Mouse (Mus musculus): ENCODE measurements at regions not wholly inside any gene's neighbourhood (a gene's known extent, or its start where the extent isn't known, plus 50 kb on each side); places are given as distances from the start of the nearest gene placed in this dataset.

GRCm38 (mm10) chr6:144874251-144874650 is 92.5 kb upstream of the Sox5 start:
- Histone ChIP-seq H3K9ac (no peak overlapping the region), H3K27me3 (replicated peaks) (no peaks in the 10 kb centered on the region), H3K27ac (no peak overlapping the region), H3K4me3 (replicated peaks) (no peak overlapping the region), H3K9me3 (no peaks in the 10 kb centered on the region), H3K36me3 (no peaks in the 10 kb centered on the region), H3K4me2 (no peak overlapping the region), H3K4me1 (no peaks in the 10 kb centered on the region)
- WGBS = 83% methylated on average over 5 of the region's 5 CpGs
- no peak for ATAC-seq (ENCODE audit: insufficient read depth, low FRiP score, low read depth)

DNA sequence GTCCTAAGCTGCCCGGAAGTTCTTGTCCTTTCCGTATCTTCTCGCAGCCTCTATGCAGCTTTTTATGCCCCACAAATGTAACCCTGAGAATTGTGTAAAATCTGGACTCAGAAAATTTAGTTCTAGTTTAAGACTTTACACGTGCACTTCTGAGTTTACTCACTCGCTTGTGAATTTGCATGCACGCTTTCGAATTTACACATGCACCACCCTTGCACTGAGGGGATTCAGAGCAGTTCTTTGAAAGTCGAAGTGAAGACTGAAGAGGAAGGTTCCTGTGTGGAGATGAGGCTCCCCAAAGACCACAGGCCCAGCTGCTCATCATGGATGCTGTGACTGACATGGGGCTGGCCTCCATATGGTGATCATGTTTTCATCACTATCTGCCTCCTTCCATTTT is 89.2 kb upstream of the Sox5 start:
- Histone ChIP-seq H3K27ac (no peak overlapping the region), H3K27me3 (replicated peaks) (no peaks in the 10 kb centered on the region), H3K4me2 (no peak overlapping the region), H3K9me3 (no peaks in the 10 kb centered on the region), H3K4me3 (replicated peaks) (no peak overlapping the region), H3K9ac (no peak overlapping the region), H3K36me3 (no peaks in the 10 kb centered on the region), H3K4me1 (no peaks in the 10 kb centered on the region)
- no peak for ATAC-seq (ENCODE audit: insufficient read depth, low FRiP score, low read depth)
- WGBS = 92% methylated on average over 8 of the region's 8 CpGs

DNA sequence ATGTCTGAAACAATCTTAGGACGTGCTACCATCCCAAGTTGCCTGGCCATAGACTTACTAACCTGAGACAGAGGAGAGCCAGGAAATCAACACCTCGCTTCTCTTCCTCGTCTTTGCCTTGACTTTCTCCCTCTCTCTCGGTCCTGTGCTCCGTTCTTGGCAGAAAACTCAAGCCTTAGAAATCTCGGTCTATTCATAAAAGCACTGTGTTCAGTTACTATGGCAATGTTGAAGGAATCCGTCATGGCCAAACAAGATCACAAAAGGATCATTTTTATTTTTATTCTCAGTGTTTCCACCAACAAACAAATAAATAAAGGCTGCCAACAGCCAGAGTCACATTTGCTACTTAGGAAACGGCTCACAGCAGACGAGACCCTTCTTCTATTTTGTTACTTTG is 85.6 kb upstream of the Sox5 start:
- WGBS = 78% methylated on average over 9 of the region's 9 CpGs
- H3K9me3 ChIP-seq = no peaks in the 10 kb centered on the region
- no peak overlapping the region for H3K4me3 ChIP-seq (replicated peaks)
- no peaks in the 10 kb centered on the region for H3K36me3 ChIP-seq
- no peak overlapping the region for H3K9ac ChIP-seq
- no peaks in the 10 kb centered on the region for H3K4me1 ChIP-seq
- H3K4me2 ChIP-seq = no peak overlapping the region
- no peak for ATAC-seq (ENCODE audit: insufficient read depth, low FRiP score, low read depth)
- no peaks in the 10 kb centered on the region for H3K27me3 ChIP-seq (replicated peaks)
- no peak overlapping the region for H3K27ac ChIP-seq

GRCm38 (mm10) chr6:144864026-144864425 is 82.2 kb upstream of the Sox5 start:
- WGBS = 71% methylated on average over 6 of the region's 6 CpGs
- no peak for ATAC-seq (ENCODE audit: insufficient read depth, low FRiP score, low read depth)

GRCm38 (mm10) chr6:144863430-144863994 is 81.7 kb upstream of the Sox5 start:
- H3K27me3 ChIP-seq (replicated peaks) = no peaks in the 10 kb centered on the region
- H3K9ac ChIP-seq = no peak overlapping the region
- WGBS = 70% methylated on average over 3 of the region's 3 CpGs
- no peak overlapping the region for H3K27ac ChIP-seq
- no peak for ATAC-seq (ENCODE audit: insufficient read depth, low FRiP score, low read depth)
- H3K36me3 ChIP-seq = no peaks in the 10 kb centered on the region
- no peaks in the 10 kb centered on the region for H3K4me1 ChIP-seq
- no peak overlapping the region for H3K4me2 ChIP-seq
- no peaks in the 10 kb centered on the region for H3K9me3 ChIP-seq
- no peak overlapping the region for H3K4me3 ChIP-seq (replicated peaks)

More at GRCm38 (mm10) chr6:144864026-144864425, 82.2 kb upstream of the Sox5 start:
- Histone ChIP-seq H3K36me3 (no peaks in the 10 kb centered on the region), H3K9me3 (no peaks in the 10 kb centered on the region), H3K4me1 (no peaks in the 10 kb centered on the region), H3K27ac (no peak overlapping the region), H3K9ac (no peak overlapping the region), H3K27me3 (replicated peaks) (no peaks in the 10 kb centered on the region), H3K4me3 (replicated peaks) (no peak overlapping the region), H3K4me2 (no peak overlapping the region)

GRCm38 (mm10) chr6:144841510-144841909 is 59.7 kb upstream of the Sox5 start:
- no peaks in the 10 kb centered on the region for H3K4me1 ChIP-seq
- no peak overlapping the region for H3K9ac ChIP-seq
- no peak overlapping the region for H3K4me2 ChIP-seq
- H3K27me3 ChIP-seq (replicated peaks) = no peaks in the 10 kb centered on the region
- H3K4me3 ChIP-seq (replicated peaks) = no peak overlapping the region
- no peak for ATAC-seq (ENCODE audit: insufficient read depth, low FRiP score, low read depth)
- no peaks in the 10 kb centered on the region for H3K9me3 ChIP-seq
- no peak overlapping the region for H3K27ac ChIP-seq
- no peaks in the 10 kb centered on the region for H3K36me3 ChIP-seq
- 74% methylated on average over 3 of the region's 3 CpGs for WGBS

DNA sequence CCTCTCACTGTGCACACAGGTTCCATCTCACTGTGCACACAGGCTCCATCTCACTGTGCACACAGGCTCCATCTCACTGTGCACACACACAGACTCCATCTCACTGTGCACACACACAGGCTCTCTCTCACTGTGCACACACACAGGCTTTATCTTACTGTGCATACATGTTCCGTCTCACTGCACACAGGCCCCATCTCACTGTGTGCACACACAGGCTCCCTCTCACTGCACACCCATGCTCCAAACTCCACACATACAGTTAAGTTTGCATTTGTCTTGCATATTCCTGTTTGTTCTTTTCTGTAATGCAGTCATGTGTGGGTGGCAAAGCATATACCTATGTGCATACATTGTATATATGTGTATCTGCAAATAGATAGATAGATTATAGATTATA is 57.6 kb upstream of the Sox5 start:
- H3K27me3 ChIP-seq (replicated peaks) = no peaks in the 10 kb centered on the region
- ATAC-seq (ENCODE audit: insufficient read depth, low FRiP score, low read depth) = no peak
- H3K36me3 ChIP-seq = no peaks in the 10 kb centered on the region
- no peaks in the 10 kb centered on the region for H3K9me3 ChIP-seq
- no peak overlapping the region for H3K4me3 ChIP-seq (replicated peaks)
- no peak overlapping the region for H3K27ac ChIP-seq
- H3K4me1 ChIP-seq = no peaks in the 10 kb centered on the region
- H3K4me2 ChIP-seq = no peak overlapping the region
- no peak overlapping the region for H3K9ac ChIP-seq
- WGBS = 84% methylated on average over 1 of the region's 1 CpGs

- H3K4me3 ChIP-seq (replicated peaks) = no peak overlapping the region
- no peaks in the 10 kb centered on the region for H3K27me3 ChIP-seq (replicated peaks)
- ATAC-seq (ENCODE audit: insufficient read depth, low FRiP score, low read depth) = no peak
- no peaks in the 10 kb centered on the region for H3K9me3 ChIP-seq
- no peak overlapping the region for H3K4me2 ChIP-seq
- H3K27ac ChIP-seq = no peak overlapping the region
- H3K9ac ChIP-seq = no peak overlapping the region
- no peaks in the 10 kb centered on the region for H3K4me1 ChIP-seq
- no peaks in the 10 kb centered on the region for H3K36me3 ChIP-seq
- WGBS = 47% methylated on average over 19 of the region's 19 CpGs
These were observed 52.8 kb upstream of the Sox5 start for GRCm38 (mm10) chr6:144834323-144835183.
